Mouse (Mus musculus): Measurements from ENCODE around the gene Trim7.

The Trim7 gene

GRCm38 (mm10) chr11:48822768-48823512, 3.0 kb upstream of the Trim7 start:
- no peak for ATAC-seq (ENCODE audit: insufficient number of reproducible peaks, low FRiP score, low TSS enrichment)

- no peak; the same call in 1 of the 2 replicates for ATAC-seq (ENCODE audit: insufficient number of reproducible peaks, low FRiP score, low TSS enrichment)
Observed at GRCm38 (mm10) chr11:48823536-48823972, 2.4 kb upstream of the Trim7 start.

- ATAC-seq (ENCODE audit: insufficient number of reproducible peaks, low FRiP score, low TSS enrichment), result no peak
Observed at GRCm38 (mm10) chr11:48824311-48824830, 1.6 kb upstream of the Trim7 start.

- no peak for ATAC-seq (ENCODE audit: insufficient number of reproducible peaks, low FRiP score, low TSS enrichment)
Observed at GRCm38 (mm10) chr11:48826752-48827096, 784 bp downstream of the Trim7 start.

- ATAC-seq (ENCODE audit: insufficient number of reproducible peaks, low FRiP score, low TSS enrichment), result no peak
Observed at GRCm38 (mm10) chr11:48827926-48828325, 2.0 kb downstream of the Trim7 start.

GRCm38 (mm10) chr11:48830279-48830678, 4.3 kb downstream of the Trim7 start:
- ATAC-seq (ENCODE audit: insufficient number of reproducible peaks, low FRiP score, low TSS enrichment), result no peak

- no peak for ATAC-seq (ENCODE audit: insufficient number of reproducible peaks, low FRiP score, low TSS enrichment)
Observed at GRCm38 (mm10) chr11:48831273-48831672, 5.3 kb downstream of the Trim7 start.

- no peak for ATAC-seq (ENCODE audit: insufficient number of reproducible peaks, low FRiP score, low TSS enrichment)
Observed at GRCm38 (mm10) chr11:48833078-48833730, 7.3 kb downstream of the Trim7 start.

- peak; percentile 67 for ATAC-seq (ENCODE audit: insufficient number of reproducible peaks, low FRiP score, low TSS enrichment)
Observed at GRCm38 (mm10) chr11:48833731-48834639, 8.0 kb downstream of the Trim7 start.

- no peak for ATAC-seq (ENCODE audit: insufficient number of reproducible peaks, low FRiP score, low TSS enrichment)
Observed at GRCm38 (mm10) chr11:48835923-48836322, 10.0 kb downstream of the Trim7 start.

GRCm38 (mm10) chr11:48836990-48837309, 11.0 kb downstream of the Trim7 start:
- ATAC-seq (ENCODE audit: insufficient number of reproducible peaks, low FRiP score, low TSS enrichment), result peak; percentile 52; the same call in 1 of the 2 replicates

- ATAC-seq (ENCODE audit: insufficient number of reproducible peaks, low FRiP score, low TSS enrichment), result peak; percentile 57
Observed at GRCm38 (mm10) chr11:48837310-48838180, 11.6 kb downstream of the Trim7 start.

GRCm38 (mm10) chr11:48838181-48838797, 12.3 kb downstream of the Trim7 start:
- ATAC-seq (ENCODE audit: insufficient number of reproducible peaks, low FRiP score, low TSS enrichment), result no peak

- no peak for ATAC-seq (ENCODE audit: insufficient number of reproducible peaks, low FRiP score, low TSS enrichment)
Observed at GRCm38 (mm10) chr11:48838879-48839680, 13.1 kb downstream of the Trim7 start.

- ATAC-seq (ENCODE audit: insufficient number of reproducible peaks, low FRiP score, low TSS enrichment), result no peak
Observed at GRCm38 (mm10) chr11:48840805-48841204, 14.9 kb downstream of the Trim7 start.

- no peak for ATAC-seq (ENCODE audit: insufficient number of reproducible peaks, low FRiP score, low TSS enrichment)
Observed at GRCm38 (mm10) chr11:48841213-48841612, 15.3 kb downstream of the Trim7 start.

- ATAC-seq (ENCODE audit: insufficient number of reproducible peaks, low FRiP score, low TSS enrichment), result no peak
Observed at GRCm38 (mm10) chr11:48842378-48842792, 16.4 kb downstream of the Trim7 start.

- no peak for ATAC-seq (ENCODE audit: insufficient number of reproducible peaks, low FRiP score, low TSS enrichment)
Observed at GRCm38 (mm10) chr11:48843202-48843601, 17.3 kb downstream of the Trim7 start.

- no peak for ATAC-seq (ENCODE audit: insufficient number of reproducible peaks, low FRiP score, low TSS enrichment)
Observed at GRCm38 (mm10) chr11:48844309-48844708, 18.4 kb downstream of the Trim7 start.

Data from cerebellum, adult (tissue).